Mouse (Mus musculus) spleen, adult 2 months (tissue): ENCODE measurements around the gene Snx9.

Source experiments
- CTCF ChIP-seq: fragments of 200-500 bp; IDR thresholded peaks from 2 replicates; pipeline ENCODE4 v1.5.1; 2011; ENCODE audit warnings: mild to moderate bottlenecking, inconsistent platforms; ENCODE audit not compliant: insufficient read depth, insufficient read length, insufficient replicate concordance; ENCODE audit errors: extremely low read depth
- POLR2A ChIP-seq: fragments of 200-500 bp; IDR thresholded peaks from 2 replicates; pipeline ENCODE4 v1.6.1; 2011; ENCODE audit warnings: low read depth, low read length, inconsistent platforms

DNA sequence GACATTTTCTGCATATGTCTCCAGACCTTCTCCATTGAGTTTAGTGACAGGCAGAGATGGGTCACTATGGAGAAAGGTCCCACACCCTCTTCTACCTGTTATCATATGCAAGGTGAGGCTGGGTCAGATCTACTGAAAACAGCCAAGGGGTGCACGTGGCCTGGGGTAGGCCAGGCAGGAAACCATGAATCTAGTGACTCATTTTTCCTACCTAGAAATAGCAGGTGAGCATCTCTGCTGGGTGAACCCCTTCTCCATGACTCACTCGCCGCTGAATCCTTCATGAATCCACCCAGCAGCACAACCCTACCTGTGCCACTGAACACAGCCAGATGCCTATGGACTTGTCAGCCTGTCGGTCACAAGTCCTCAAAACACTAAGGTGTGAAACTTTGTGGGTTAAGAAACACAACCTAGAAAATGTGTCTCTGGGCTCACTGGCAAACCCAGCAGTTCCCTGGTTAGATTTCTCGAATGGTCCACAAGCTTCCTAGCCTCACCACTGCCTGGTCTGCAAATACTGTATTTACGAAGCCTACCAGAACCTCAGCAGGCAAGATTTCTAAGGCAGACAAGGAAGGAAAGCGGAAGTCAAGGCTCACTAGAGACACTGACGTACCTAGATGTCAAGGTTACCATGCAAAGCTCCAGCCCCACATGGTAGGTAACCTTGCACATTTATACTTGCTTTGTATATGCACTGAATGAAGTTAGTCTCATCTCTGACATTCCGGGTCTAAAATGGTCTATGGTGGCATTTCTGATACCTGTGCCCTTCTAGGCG is 37.7 kb upstream of the Snx9 start:
- TF ChIP-seq CTCF (no peak), POLR2A (peak; percentile 25; the same call in 1 of the 2 replicates)
